Mouse (Mus musculus): ENCODE results near the gene Sf3b6.
A peak's percentile ranks its signal among the peaks of the same experiment; 100 is the strongest.
"Not testable (repeated sequence)": the region's sequence is repeated elsewhere in the genome, so short reads cannot be mapped to it uniquely, and the experiment has no call there.

Sf3b6 gene

GRCm38 (mm10) chr12:4817361-4818101 is at the start of gene Sf3b6:
TSS of gene Sf3b6 (plus strand) at chr12:4817544.
- DNase-seq = peak; percentile 100

- peak; percentile 98 for DNase-seq
Observed at GRCm38 (mm10) chr12:4768492-4769332, 48.6 kb upstream of the Sf3b6 start, which contains the start of the genes Pfn4 and Fam228b. TSS of gene Pfn4 (plus strand) at chr12:4769022. TSS of gene Fam228b (minus strand) at chr12:4769267.

- no peak for DNase-seq
Observed at GRCm38 (mm10) chr12:4769333-4769723, 48.0 kb upstream of the Sf3b6 start.

- no peak for DNase-seq
Observed at GRCm38 (mm10) chr12:4774895-4775587, 42.3 kb upstream of the Sf3b6 start.

- peak; percentile 37 for DNase-seq
Observed at GRCm38 (mm10) chr12:4775588-4775949, 41.8 kb upstream of the Sf3b6 start.

GRCm38 (mm10) chr12:4777734-4778133 is 39.6 kb upstream of the Sf3b6 start:
- DNase-seq = no peak

- no peak for DNase-seq
Observed at GRCm38 (mm10) chr12:4780245-4780644, 37.1 kb upstream of the Sf3b6 start.

- no peak for DNase-seq
Observed at GRCm38 (mm10) chr12:4781270-4781669, 36.1 kb upstream of the Sf3b6 start.

GRCm38 (mm10) chr12:4781725-4782404 is 35.5 kb upstream of the Sf3b6 start:
- not testable (repeated sequence) for DNase-seq

GRCm38 (mm10) chr12:4783598-4783997 is 33.7 kb upstream of the Sf3b6 start:
- peak; percentile 45 for DNase-seq

GRCm38 (mm10) chr12:4784466-4784865 is 32.9 kb upstream of the Sf3b6 start:
- no peak for DNase-seq

GRCm38 (mm10) chr12:4788128-4788527 is 29.2 kb upstream of the Sf3b6 start:
- DNase-seq = not testable (repeated sequence)

- peak; percentile 30 for DNase-seq
Observed at GRCm38 (mm10) chr12:4793718-4794117, 23.6 kb upstream of the Sf3b6 start.

GRCm38 (mm10) chr12:4797471-4797870 is 19.9 kb upstream of the Sf3b6 start:
- DNase-seq = not testable (repeated sequence)

- no peak for DNase-seq
Observed at GRCm38 (mm10) chr12:4811036-4811435, 6.3 kb upstream of the Sf3b6 start.

GRCm38 (mm10) chr12:4811705-4812104 is 5.6 kb upstream of the Sf3b6 start:
- DNase-seq = no peak

- no peak for DNase-seq
Observed at GRCm38 (mm10) chr12:4813636-4814035, 3.7 kb upstream of the Sf3b6 start.

- no peak for DNase-seq
Observed at GRCm38 (mm10) chr12:4816680-4817360, 524 bp upstream of the Sf3b6 start.

GRCm38 (mm10) chr12:4827256-4827655 is 9.9 kb downstream of the Sf3b6 start:
- no peak for DNase-seq

- DNase-seq = no peak
Observed at GRCm38 (mm10) chr12:4836959-4837358, 19.6 kb downstream of the Sf3b6 start.

- no peak for DNase-seq
Observed at GRCm38 (mm10) chr12:4840010-4840409, 22.7 kb downstream of the Sf3b6 start.

GRCm38 (mm10) chr12:4840741-4841140 is 23.4 kb downstream of the Sf3b6 start:
- DNase-seq = no peak
